Mouse (Mus musculus) heart, embryonic 16.5 days (tissue): ENCODE results near the gene Mcm2. TPM values are rescaled to one million over a fixed set of nuclear protein-coding genes. Genes with fewer than 3 reads are reported as not detected.
A peak's percentile ranks its signal among the peaks of the same experiment; 100 is the strongest.

Experiments used
- ATAC-seq: fragments of 200-750 bp; cut with Nextera tagmentation; replicated peaks from 2 replicates; pipeline ENCODE4 v1.8.0; 2017; ENCODE audit warnings: moderate number of reproducible peaks; ENCODE audit not compliant: insufficient read depth, low FRiP score; ENCODE audit errors: extremely low read depth
- H3K27ac ChIP-seq: fragments of 300-500 bp; sonication (generic); 2 replicates; pipeline ENCODE4 v1.5.1; 2014; ENCODE audit warnings: mild to moderate bottlenecking, low read length, control low read depth, moderate library complexity
- H3K27me3 ChIP-seq: fragments of 300-500 bp; sonication (generic); 2 replicates; pipeline ENCODE4 v1.6.1; 2014; ENCODE audit warnings: low read length, mixed read lengths; ENCODE audit not compliant: control insufficient read depth, insufficient read depth
- H3K36me3 ChIP-seq: fragments of 300-500 bp; sonication (generic); 2 replicates; pipeline ENCODE4 v1.6.1; 2014; ENCODE audit not compliant: control insufficient read depth, insufficient read depth
- H3K4me1 ChIP-seq: fragments of 300-500 bp; sonication (generic); 2 replicates; pipeline ENCODE4 v1.6.1; 2014; ENCODE audit warnings: low read length, mixed read lengths; ENCODE audit not compliant: control insufficient read depth, insufficient read depth
- H3K4me2 ChIP-seq: fragments of 300-500 bp; sonication (generic); 2 replicates; pipeline ENCODE4 v1.6.1; 2014; ENCODE audit warnings: low read depth, mild to moderate bottlenecking, control low read depth, low read length
- H3K4me3 ChIP-seq: fragments of 300-500 bp; sonication (generic); 2 replicates; pipeline ENCODE4 v1.5.1; 2014; ENCODE audit warnings: mild to moderate bottlenecking, control low read depth, low read length
- H3K9ac ChIP-seq: fragments of 300-500 bp; sonication (generic); 2 replicates; pipeline ENCODE4 v1.6.1; 2014; ENCODE audit warnings: low read length, control low read depth
- H3K9me3 ChIP-seq: fragments of 300-500 bp; sonication (generic); replicated peaks from 2 replicates; pipeline ENCODE4 v1.6.1; 2016; ENCODE audit warnings: low read length; ENCODE audit not compliant: control insufficient read depth
- WGBS: fragments of 180-500 bp; shearing (Covaris S2); extraction: QIAGEN DNeasy Blood & Tissue Kit; methylation state at CpG from one replicate; pipeline ENCODE4 v1.1.7; 2014; 5-methylcytosine and 5-hydroxymethylcytosine counted together
- polyA plus RNA-seq: library from polyadenylated mRNA; unstranded; fragments of >200 nt; fragmentation: Nextera tagmentation; extraction: Ambion mirVana; gene quantifications from 2 replicates; pipeline ENCODE4 v1.2.1, GENCODE M21; 2015

The Mcm2 gene
- polyA plus RNA-seq, 1 experiment from 2014 or later = 94.7 TPM

DNA sequence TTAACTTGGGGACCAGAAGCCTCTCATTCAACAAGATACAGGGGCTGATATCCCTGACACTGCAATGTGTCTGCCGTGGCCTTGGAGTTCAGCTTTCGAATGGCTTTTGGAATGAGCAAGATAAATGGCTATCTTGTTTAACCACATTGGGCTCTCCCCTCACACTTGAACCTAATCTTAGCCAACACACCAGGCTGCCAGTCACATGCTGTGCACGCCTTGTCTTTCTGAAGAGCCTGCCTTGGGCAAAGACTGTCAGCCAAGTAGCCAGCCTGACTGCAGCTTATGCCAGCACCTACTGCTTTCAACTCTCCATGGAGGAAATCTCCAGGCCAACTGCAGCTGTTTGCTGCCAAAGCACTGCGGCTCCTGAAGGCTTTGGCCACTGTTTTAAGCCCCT is 16.9 kb upstream of the Mcm2 start:
- Histone ChIP-seq H3K4me2 (no peak overlapping the region), H3K9me3 (no peaks in the 10 kb centered on the region), H3K4me3 (no peak overlapping the region), H3K27me3 (no peaks in the 10 kb centered on the region), H3K36me3 (peaks cover 3% of the 10 kb centered on the region; the same call in 1 of the 2 replicates), H3K27ac (peak overlapping the region; percentile 59), H3K4me1 (peaks cover 22% of the 10 kb centered on the region), H3K9ac (no peak overlapping the region)
- no peak; the same call in 1 of the 2 replicates for ATAC-seq
- 41% methylated on average over 4 of the region's 4 CpGs for WGBS

DNA sequence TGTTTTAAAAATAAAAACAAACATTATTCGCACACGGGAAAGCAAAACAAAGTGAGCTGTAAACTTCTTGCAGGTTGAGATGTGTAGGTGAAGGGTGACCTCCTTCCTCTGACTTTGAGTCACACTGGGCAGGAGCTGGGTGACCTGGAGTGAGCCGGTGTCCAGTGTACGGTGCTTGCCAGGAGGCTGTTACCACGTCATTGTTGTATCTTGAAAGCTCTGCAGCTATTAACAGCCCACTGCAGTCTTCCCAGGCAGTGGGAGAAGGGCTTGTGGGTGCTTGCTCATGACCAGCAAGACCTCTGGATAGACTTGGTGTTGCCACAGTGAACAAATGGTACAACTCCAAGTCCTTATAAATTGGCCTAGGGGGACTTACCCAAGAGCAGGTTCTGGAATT is 16.2 kb upstream of the Mcm2 start:
- ATAC-seq = 0 out of 2 replicates have a peak, but pooled peaks have one; percentile 19
- Histone ChIP-seq H3K9me3 (no peaks in the 10 kb centered on the region), H3K4me1 (peaks cover 22% of the 10 kb centered on the region), H3K27ac (peak overlapping the region; percentile 59), H3K4me2 (no peak overlapping the region), H3K36me3 (peaks cover 8% of the 10 kb centered on the region; the same call in 1 of the 2 replicates), H3K27me3 (no peaks in the 10 kb centered on the region), H3K9ac (no peak overlapping the region), H3K4me3 (no peak overlapping the region)
- 57% methylated on average over 5 of the region's 5 CpGs for WGBS

DNA sequence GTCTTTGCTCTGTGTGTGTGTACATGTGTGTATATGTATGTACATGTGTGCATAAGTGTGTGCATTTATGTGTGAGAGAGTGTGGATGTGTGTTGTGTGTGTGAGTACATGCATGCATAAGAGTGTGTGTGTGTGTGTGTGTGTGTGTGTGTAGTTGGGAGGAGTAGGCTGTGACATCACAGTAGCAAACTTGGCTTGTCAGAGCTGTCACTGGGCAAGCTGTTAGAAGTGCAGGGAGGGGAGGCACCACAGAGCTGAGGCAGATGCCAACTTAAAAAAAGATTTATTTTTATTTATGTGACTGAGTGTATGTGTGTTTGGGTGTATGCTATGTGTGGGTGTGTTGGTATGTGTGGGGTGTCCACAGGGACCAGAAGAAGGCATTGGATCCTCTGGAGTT is 14.9 kb upstream of the Mcm2 start:
- Histone ChIP-seq H3K4me1 (peaks cover 22% of the 10 kb centered on the region), H3K27ac (no peak overlapping the region), H3K4me3 (no peak overlapping the region), H3K27me3 (no peaks in the 10 kb centered on the region), H3K9me3 (no peaks in the 10 kb centered on the region), H3K36me3 (peaks cover 9% of the 10 kb centered on the region; the same call in 1 of the 2 replicates), H3K9ac (no peak overlapping the region), H3K4me2 (no peak overlapping the region)
- ATAC-seq = no peak

DNA sequence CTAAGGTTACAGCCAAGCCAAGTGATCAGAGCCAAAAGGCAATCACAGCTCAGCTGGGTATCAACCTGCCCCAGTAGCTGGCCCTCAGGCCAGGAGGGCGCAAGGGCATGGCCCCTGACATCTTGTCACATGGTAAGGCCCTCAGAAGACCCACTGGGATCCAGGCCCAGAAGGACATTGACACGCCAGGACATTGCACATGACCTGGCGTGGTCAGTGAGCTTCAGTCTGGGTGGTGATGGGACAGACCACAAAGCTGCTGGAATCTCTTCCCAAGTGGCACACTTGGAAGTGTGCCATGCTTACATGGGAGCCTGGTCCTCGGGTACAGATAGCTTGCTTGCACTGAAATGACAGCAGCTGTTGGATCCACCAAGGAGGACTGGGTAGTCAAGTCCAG is 14.4 kb upstream of the Mcm2 start:
- H3K27me3 ChIP-seq = no peaks in the 10 kb centered on the region
- H3K4me2 ChIP-seq = no peak overlapping the region
- 49% methylated on average over 4 of the region's 4 CpGs for WGBS
- H3K36me3 ChIP-seq = peaks cover 9% of the 10 kb centered on the region; the same call in 1 of the 2 replicates
- H3K4me1 ChIP-seq = peaks cover 22% of the 10 kb centered on the region
- peak overlapping the region; percentile 13 for H3K27ac ChIP-seq
- H3K4me3 ChIP-seq = no peak overlapping the region
- H3K9me3 ChIP-seq = no peaks in the 10 kb centered on the region
- no peak overlapping the region for H3K9ac ChIP-seq
- peak; percentile 20; the same call in 1 of the 2 replicates for ATAC-seq

DNA sequence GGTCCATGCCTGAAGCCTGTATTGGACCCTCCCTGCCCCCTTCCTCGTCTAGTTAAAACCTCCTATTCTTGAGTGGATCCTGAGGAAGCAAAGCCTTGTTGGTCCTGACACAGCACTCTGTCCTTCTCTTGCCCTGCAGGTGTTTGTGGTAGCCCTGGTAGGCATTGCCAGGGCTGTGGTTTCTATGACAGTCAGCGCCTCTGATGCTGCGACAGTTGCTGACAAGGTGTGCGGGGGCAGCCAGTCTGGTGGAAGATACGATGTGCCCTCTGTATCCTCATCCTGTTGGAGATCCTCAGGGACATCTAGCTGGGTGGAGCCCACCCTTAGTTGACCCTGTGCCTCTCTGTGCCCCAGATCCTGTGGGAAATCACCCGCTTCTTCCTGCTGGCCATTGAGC is 10.6 kb upstream of the Mcm2 start:
- Histone ChIP-seq H3K4me2 (no peak overlapping the region), H3K36me3 (peaks cover 11% of the 10 kb centered on the region; the same call in 1 of the 2 replicates), H3K4me3 (no peak overlapping the region), H3K9ac (no peak overlapping the region), H3K9me3 (no peaks in the 10 kb centered on the region), H3K27me3 (no peaks in the 10 kb centered on the region), H3K27ac (no peak overlapping the region), H3K4me1 (peaks cover 30% of the 10 kb centered on the region)
- WGBS = 80% methylated on average over 6 of the region's 6 CpGs
- ATAC-seq = no peak

DNA sequence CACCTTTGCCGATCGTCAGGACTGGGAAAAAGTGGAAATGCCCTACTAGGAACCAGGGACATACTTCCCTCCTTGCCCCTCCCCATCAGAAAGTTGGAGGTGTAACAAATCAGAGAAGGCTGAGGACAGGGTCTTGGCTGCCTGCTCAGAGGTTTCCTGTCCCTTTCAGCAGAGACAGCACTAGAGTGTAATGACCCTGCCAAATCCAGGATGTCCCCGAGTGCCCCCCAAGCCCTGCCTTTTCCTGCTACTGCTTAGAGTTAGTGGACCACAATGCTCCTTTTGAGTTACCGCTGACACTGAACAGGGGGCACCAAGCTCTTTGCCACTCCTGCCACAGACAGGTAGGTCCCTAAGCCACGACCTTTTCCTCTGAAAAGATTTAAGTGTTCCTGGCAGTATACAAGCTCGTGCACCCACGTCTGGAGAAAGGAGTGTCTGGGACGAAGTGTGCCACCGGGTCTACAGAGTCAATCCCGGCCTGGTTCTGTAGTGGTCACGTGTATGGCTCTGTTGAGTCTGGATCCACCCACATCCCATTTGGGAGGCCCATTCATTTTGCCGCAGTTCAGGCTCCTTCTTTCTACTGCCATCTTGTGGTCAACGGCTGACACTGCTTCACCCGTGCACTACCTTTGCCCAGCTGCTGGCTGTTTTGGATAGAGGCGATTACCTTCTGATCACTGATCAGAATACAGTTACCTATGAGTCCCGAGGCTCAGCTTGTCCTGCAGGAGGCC is 8.0 kb upstream of the Mcm2 start:
- Histone ChIP-seq H3K4me2 (peak overlapping the region; percentile 33), H3K27ac (no peak overlapping the region), H3K4me3 (no peak overlapping the region), H3K27me3 (no peaks in the 10 kb centered on the region), H3K4me1 (peaks cover 30% of the 10 kb centered on the region), H3K9me3 (no peaks in the 10 kb centered on the region), H3K36me3 (peaks cover 9% of the 10 kb centered on the region; the same call in 1 of the 2 replicates), H3K9ac (0 out of 2 replicates have a peak overlapping the region, but pooled peaks have one; percentile 3)
- WGBS = 13% methylated on average over 16 of the region's 16 CpGs
- no peak for ATAC-seq

DNA sequence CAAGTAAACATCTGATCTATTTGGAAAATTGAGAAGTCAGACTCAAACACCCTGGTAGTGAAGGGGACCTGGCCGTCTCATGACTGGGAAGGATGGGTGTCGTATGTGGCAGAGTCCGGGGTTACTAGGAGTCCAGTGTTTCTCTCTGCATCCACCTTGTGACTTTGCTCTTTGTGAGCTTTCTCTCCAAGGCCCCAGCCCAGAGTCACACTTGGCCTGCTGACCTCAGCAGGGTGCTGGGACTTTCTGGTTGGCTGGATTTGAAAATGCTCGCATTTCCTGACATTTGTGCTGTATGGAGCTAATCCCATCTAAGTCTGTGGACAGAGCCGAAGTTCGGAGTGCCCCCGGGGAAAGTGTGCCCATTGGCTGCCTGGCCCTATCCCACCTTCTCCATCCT is 6.5 kb upstream of the Mcm2 start:
- ATAC-seq = no peak
- H3K4me1 ChIP-seq = peaks cover 37% of the 10 kb centered on the region
- no peaks in the 10 kb centered on the region for H3K27me3 ChIP-seq
- peaks cover 5% of the 10 kb centered on the region; the same call in 1 of the 2 replicates for H3K36me3 ChIP-seq
- 89% methylated on average over 7 of the region's 7 CpGs for WGBS
- no peak overlapping the region for H3K27ac ChIP-seq
- H3K9me3 ChIP-seq = no peaks in the 10 kb centered on the region
- no peak overlapping the region for H3K9ac ChIP-seq
- H3K4me2 ChIP-seq = no peak overlapping the region
- H3K4me3 ChIP-seq = no peak overlapping the region

DNA sequence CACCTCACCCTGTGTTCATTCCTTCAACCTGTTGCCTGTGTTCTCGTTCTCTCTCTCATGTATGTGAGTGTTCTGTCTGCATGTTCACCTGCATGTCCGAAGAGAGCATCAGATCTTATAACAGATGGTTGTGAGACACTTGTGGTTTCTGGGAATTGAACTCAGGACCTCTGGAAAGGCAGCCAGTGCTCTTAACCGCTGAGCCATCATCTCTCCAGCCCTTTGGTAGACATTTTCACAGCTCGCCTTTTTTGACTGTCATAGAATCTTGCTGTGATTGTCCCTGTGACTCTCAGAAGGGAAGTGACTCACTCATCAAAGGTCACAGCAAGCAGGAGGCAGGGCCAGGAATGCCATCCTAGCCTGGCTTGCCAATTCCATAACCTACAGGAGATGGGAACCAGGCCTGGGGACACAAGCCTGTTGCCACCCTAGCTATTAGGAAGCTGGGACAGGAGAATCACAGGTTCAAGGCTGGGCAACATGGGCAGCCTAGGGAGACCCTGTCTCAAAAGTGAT is 5.9 kb upstream of the Mcm2 start:
- Histone ChIP-seq H3K4me1 (peaks cover 37% of the 10 kb centered on the region), H3K27ac (no peak overlapping the region)

DNA sequence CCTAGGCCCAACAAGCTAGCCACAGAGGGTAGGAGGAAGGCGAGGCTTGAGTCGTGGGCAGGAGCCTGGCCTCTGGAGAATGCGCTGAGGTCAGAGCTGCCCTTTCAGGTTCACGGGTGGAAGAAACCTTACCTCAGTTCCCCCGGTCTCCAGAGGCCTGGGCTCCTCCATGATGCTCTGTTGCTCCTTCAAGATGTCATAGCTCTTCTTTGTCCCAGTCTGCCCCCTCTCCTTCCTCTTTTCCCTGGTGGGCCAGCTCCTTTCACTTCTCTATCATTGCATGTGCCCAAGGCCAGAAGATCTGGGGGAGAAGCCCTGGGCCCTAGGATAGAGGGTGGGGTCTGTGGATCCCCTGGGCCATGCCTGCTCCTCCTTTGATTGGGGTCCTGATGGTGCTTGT is 5.1 kb upstream of the Mcm2 start:
- H3K4me2 ChIP-seq = peak overlapping the region; percentile 90
- H3K4me3 ChIP-seq = no peak overlapping the region
- H3K27me3 ChIP-seq = no peaks in the 10 kb centered on the region
- 72% methylated on average over 5 of the region's 5 CpGs for WGBS
- H3K36me3 ChIP-seq = peaks cover 2% of the 10 kb centered on the region; the same call in 1 of the 2 replicates
- ATAC-seq = no peak
- peaks cover 40% of the 10 kb centered on the region for H3K4me1 ChIP-seq
- H3K9me3 ChIP-seq = no peaks in the 10 kb centered on the region
- H3K9ac ChIP-seq = no peak overlapping the region; the same call in 1 of the 2 replicates
- no peak overlapping the region for H3K27ac ChIP-seq

More for the DNA sequence above, 5.9 kb upstream of the Mcm2 start:
- ATAC-seq = no peak
- 75% methylated on average over 4 of the region's 4 CpGs for WGBS
- no peak overlapping the region for H3K4me2 ChIP-seq
- peaks cover 2% of the 10 kb centered on the region; the same call in 1 of the 2 replicates for H3K36me3 ChIP-seq
- no peak overlapping the region for H3K4me3 ChIP-seq
- no peaks in the 10 kb centered on the region for H3K27me3 ChIP-seq
- no peak overlapping the region for H3K9ac ChIP-seq
- H3K9me3 ChIP-seq = no peaks in the 10 kb centered on the region
